Mouse (Mus musculus): ENCODE measurements around the gene Meox1.

GRCm38 (mm10) chr11:101898328-101898727, 4.2 kb upstream of the Meox1 start:
- TF ChIP-seq POU5F1 (IDR thresholded peaks at IDR 0.05; ENCODE audit: borderline replicate concordance, low read length) (no peak), CTCF (conservative IDR thresholded peaks at IDR 0.05; ENCODE audit: low read length) (no peak), NANOG (IDR thresholded peaks at IDR 0.05; ENCODE audit: borderline replicate concordance, low read length) (no peak)

Measured in E14TG2a.4 (cell line).